Mouse (Mus musculus) lung, postnatal 0 days (tissue): ENCODE data around the gene Xylt1.

Experiments used
- CTCF ChIP-seq: IDR thresholded peaks from 2 replicates; pipeline ENCODE4 v1.5.1; 2016; ENCODE audit warnings: antibody characterized with exemption, mild to moderate bottlenecking
- EP300 ChIP-seq: IDR thresholded peaks from 2 replicates; pipeline ENCODE4 v1.6.1; 2016; ENCODE audit warnings: antibody characterized with exemption, mild to moderate bottlenecking, control low read depth

DNA sequence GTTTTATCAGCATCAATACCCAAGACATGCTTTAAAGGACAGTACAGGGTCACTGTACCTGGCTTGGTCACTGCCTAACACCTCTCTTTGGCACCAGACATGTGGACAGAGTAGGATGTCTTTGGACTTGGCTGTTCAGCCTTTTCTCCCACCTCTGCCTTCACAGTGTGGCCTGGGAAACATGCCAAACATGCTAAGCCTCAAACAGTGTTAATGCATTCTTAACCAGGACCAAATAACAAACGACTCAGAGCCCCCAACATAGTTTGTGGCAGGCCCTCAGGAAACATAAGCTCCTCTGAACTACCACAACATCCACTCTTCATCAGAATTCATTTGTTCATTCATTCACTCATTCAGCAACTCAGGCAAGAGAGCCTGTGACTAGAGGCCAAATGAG lies 207.6 kb downstream of the Xylt1 start:
- no peak for TF ChIP-seq EP300
- no peak for TF ChIP-seq CTCF
